Mouse (Mus musculus) adrenal gland, adult 18-20 months (tissue): ENCODE results near the gene Hist1h2bl. TPM values are rescaled to one million over a fixed set of nuclear protein-coding genes. Genes with fewer than 3 reads are reported as not detected.
"Not testable (repeated sequence)": the region's sequence is repeated elsewhere in the genome, so short reads cannot be mapped to it uniquely, and the experiment has no call there.

Experiments used
- DNase-seq, 2 experiments: peaks; one replicate each; pipeline ENCODE4 v3.0.0; 2021 to 2022; ENCODE audit warnings: low spot score in 2 of 2
- total RNA-seq, 2 experiments: library from RNA; stranded (reverse); gene quantifications; 1 replicate in 1 of 2; 2 replicates in 1 of 2; pipeline ENCODE4 v1.2.3; 2021

The Hist1h2bl gene
- total RNA-seq, 2 experiments from 2014 or later: 21.3 to 23.3 TPM

- no peak for DNase-seq
Measured at GRCm38 (mm10) chr13:21722993-21723836, 7.3 kb upstream of the Hist1h2bl start.

GRCm38 (mm10) chr13:21722373-21722925 is 6.5 kb upstream of the Hist1h2bl start:
- DNase-seq: no peak

GRCm38 (mm10) chr13:21721757-21722372 is 5.9 kb upstream of the Hist1h2bl start, which contains the start of gene Hist1h2bm:
TSS of gene Hist1h2bm (plus strand) at chr13:21722044.
- DNase-seq: peak; percentile 30 to 44

GRCm38 (mm10) chr13:21721107-21721756 is 5.3 kb upstream of the Hist1h2bl start:
- DNase-seq: not testable (repeated sequence)

- no peak for DNase-seq
Measured at GRCm38 (mm10) chr13:21718381-21719080, 2.6 kb upstream of the Hist1h2bl start.

GRCm38 (mm10) chr13:21717397-21718357 is 1.7 kb upstream of the Hist1h2bl start, which contains the start of gene Hist1h3h:
TSS of gene Hist1h3h (plus strand) at chr13:21717659.
- peak; percentile 62 to 67 for DNase-seq

- DNase-seq: peak in 1 of 2 experiments; percentile 11
Measured at GRCm38 (mm10) chr13:21716540-21717391, 823 bp upstream of the Hist1h2bl start.

- DNase-seq: no peak
Measured at GRCm38 (mm10) chr13:21715131-21715863, 646 bp downstream of the Hist1h2bl start.

GRCm38 (mm10) chr13:21714725-21715124 is 1.2 kb downstream of the Hist1h2bl start:
- DNase-seq: peak; percentile 45 to 49

- DNase-seq: no peak
Measured at GRCm38 (mm10) chr13:21711698-21712097, 4.2 kb downstream of the Hist1h2bl start.

- peak; percentile 74 to 87 for DNase-seq
Measured at GRCm38 (mm10) chr13:21710821-21711525, 5.0 kb downstream of the Hist1h2bl start.

- DNase-seq: peak; percentile 84 to 88
Measured at GRCm38 (mm10) chr13:21710031-21710711, 5.8 kb downstream of the Hist1h2bl start.

- no peak for DNase-seq
Measured at GRCm38 (mm10) chr13:21706669-21707068, 9.3 kb downstream of the Hist1h2bl start.

- no peak for DNase-seq
Measured at GRCm38 (mm10) chr13:21697811-21698210, 18.1 kb downstream of the Hist1h2bl start, which contains the start of gene Olfr1359. TSS of gene Olfr1359 (plus strand) at chr13:21698111.

GRCm38 (mm10) chr13:21677305-21677704 is 38.6 kb downstream of the Hist1h2bl start, which contains the start of gene Olfr1360:
TSS of gene Olfr1360 (minus strand) at chr13:21677405.
- DNase-seq: no peak
